Mouse (Mus musculus): ENCODE data around the gene Tnfrsf13c. TPM values are rescaled to one million over a fixed set of nuclear protein-coding genes. Genes with fewer than 3 reads are reported as not detected.

Tnfrsf13c gene
- polyA plus RNA-seq, 1 experiment from 2014 or later = not detected

GRCm38 (mm10) chr15:82202086-82202485 is 22.1 kb downstream of the Tnfrsf13c start:
- Histone ChIP-seq H3K9me3 (ENCODE audit: low read depth, low read length) (no peaks in the 10 kb centered on the region), H3K36me3 (ENCODE audit: insufficient read depth) (peaks cover 88% of the 10 kb centered on the region), H3K4me2 (no peak overlapping the region), H3K4me3 (ENCODE audit: low read depth, low read length) (no peak overlapping the region), H3K4me1 (ENCODE audit: insufficient read depth) (no peaks in the 10 kb centered on the region), H3K9ac (no peak overlapping the region), H3K27me3 (ENCODE audit: insufficient read depth, low read length) (peaks cover 17% of the 10 kb centered on the region), H3K27ac (ENCODE audit: low read depth) (no peak overlapping the region)
- ATAC-seq (ENCODE audit: insufficient read depth) (no peak), DNase-seq (no peak)
- 91% methylated on average over 6 of the region's 6 CpGs for WGBS
- TF ChIP-seq CTCF (IDR thresholded peaks at IDR 0.05; ENCODE audit: low read depth) = no peak

DNA sequence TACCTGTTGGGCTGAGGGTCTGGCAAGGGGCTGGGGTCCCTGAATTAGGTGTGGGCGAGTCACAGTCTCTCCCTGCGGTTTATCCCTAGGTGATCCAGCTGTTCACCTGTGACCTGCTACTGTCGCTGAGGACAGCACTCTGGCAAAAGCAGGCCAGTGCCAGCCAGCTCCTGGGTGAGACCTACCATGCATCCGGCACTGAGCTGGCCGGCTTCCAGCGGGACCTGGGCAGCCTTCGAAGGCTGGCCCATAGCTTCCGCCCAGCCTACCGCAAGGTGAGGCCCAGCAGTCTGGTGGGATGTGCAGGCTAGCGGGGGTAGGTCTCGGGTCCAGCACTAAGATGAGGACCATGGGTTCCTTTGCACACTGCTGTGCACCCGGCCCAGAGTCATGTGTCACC is 24.6 kb downstream of the Tnfrsf13c start:
- Histone ChIP-seq H3K36me3 (ENCODE audit: insufficient read depth) (peaks cover 96% of the 10 kb centered on the region), H3K4me2 (no peak overlapping the region), H3K27ac (ENCODE audit: low read depth) (no peak overlapping the region), H3K4me1 (ENCODE audit: insufficient read depth) (no peaks in the 10 kb centered on the region), H3K27me3 (ENCODE audit: insufficient read depth, low read length) (no peaks in the 10 kb centered on the region), H3K9ac (no peak overlapping the region), H3K9me3 (ENCODE audit: low read depth, low read length) (no peaks in the 10 kb centered on the region), H3K4me3 (ENCODE audit: low read depth, low read length) (no peak overlapping the region)
- TF ChIP-seq CTCF (IDR thresholded peaks at IDR 0.05; ENCODE audit: low read depth) = no peak
- 87% methylated on average over 12 of the region's 12 CpGs for WGBS
- DNase-seq = no peak
- no peak for ATAC-seq (ENCODE audit: insufficient read depth)

DNA sequence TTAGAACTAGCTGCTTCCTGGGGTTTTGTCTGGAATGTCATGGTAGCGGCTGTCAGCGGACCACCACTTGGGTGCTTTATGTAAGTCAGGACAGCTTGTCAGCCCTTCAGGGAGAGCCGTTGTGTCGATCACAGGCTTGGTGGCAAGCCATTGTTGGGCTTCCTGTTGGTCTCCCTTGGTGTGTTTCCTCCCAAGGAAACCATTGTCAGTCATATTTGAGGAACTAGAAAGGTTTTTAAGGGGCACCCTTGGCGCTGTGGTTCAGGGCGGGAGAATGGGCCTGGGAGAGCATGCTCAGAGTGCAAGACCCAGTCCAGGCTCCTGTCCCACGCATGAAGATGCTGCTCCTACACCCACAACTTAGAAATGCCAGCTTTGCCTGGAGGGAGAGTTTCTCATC is 25.8 kb downstream of the Tnfrsf13c start:
- H3K4me1 ChIP-seq (ENCODE audit: insufficient read depth) = no peaks in the 10 kb centered on the region
- ATAC-seq (ENCODE audit: insufficient read depth) (no peak), DNase-seq (no peak)
- TF ChIP-seq CTCF (IDR thresholded peaks at IDR 0.05; ENCODE audit: low read depth) = no peak
- WGBS = 91% methylated on average over 7 of the region's 7 CpGs
- no peak overlapping the region for H3K4me3 ChIP-seq (ENCODE audit: low read depth, low read length)
- no peaks in the 10 kb centered on the region for H3K27me3 ChIP-seq (ENCODE audit: insufficient read depth, low read length)
- H3K4me2 ChIP-seq = no peak overlapping the region
- H3K9ac ChIP-seq = no peak overlapping the region
- no peaks in the 10 kb centered on the region for H3K9me3 ChIP-seq (ENCODE audit: low read depth, low read length)
- H3K36me3 ChIP-seq (ENCODE audit: insufficient read depth) = peaks cover 96% of the 10 kb centered on the region
- no peak overlapping the region for H3K27ac ChIP-seq (ENCODE audit: low read depth)

GRCm38 (mm10) chr15:82197937-82198336 is 26.2 kb downstream of the Tnfrsf13c start:
- no peak for TF ChIP-seq CTCF (IDR thresholded peaks at IDR 0.05; ENCODE audit: low read depth)
- H3K4me1 ChIP-seq (ENCODE audit: insufficient read depth) = no peaks in the 10 kb centered on the region
- no peak for ATAC-seq (ENCODE audit: insufficient read depth)

GRCm38 (mm10) chr15:82197246-82197750 is 26.9 kb downstream of the Tnfrsf13c start:
- 94% methylated on average over 10 of the region's 10 CpGs for WGBS
- no peak overlapping the region for H3K27ac ChIP-seq (ENCODE audit: low read depth)
- H3K9ac ChIP-seq = no peak overlapping the region
- no peaks in the 10 kb centered on the region for H3K27me3 ChIP-seq (ENCODE audit: insufficient read depth, low read length)
- no peak overlapping the region for H3K4me3 ChIP-seq (ENCODE audit: low read depth, low read length)
- TF ChIP-seq CTCF (IDR thresholded peaks at IDR 0.05; ENCODE audit: low read depth) = no peak
- H3K4me2 ChIP-seq = no peak overlapping the region
- no peak for DNase-seq
- no peaks in the 10 kb centered on the region for H3K4me1 ChIP-seq (ENCODE audit: insufficient read depth)
- H3K36me3 ChIP-seq (ENCODE audit: insufficient read depth) = peaks cover 97% of the 10 kb centered on the region
- no peak for ATAC-seq (ENCODE audit: insufficient read depth)
- H3K9me3 ChIP-seq (ENCODE audit: low read depth, low read length) = no peaks in the 10 kb centered on the region

More at GRCm38 (mm10) chr15:82197937-82198336, 26.2 kb downstream of the Tnfrsf13c start:
- no peak overlapping the region for H3K4me2 ChIP-seq
- WGBS = 91% methylated on average over 11 of the region's 11 CpGs
- no peak overlapping the region for H3K9ac ChIP-seq
- no peak overlapping the region for H3K27ac ChIP-seq (ENCODE audit: low read depth)
- peaks cover 96% of the 10 kb centered on the region for H3K36me3 ChIP-seq (ENCODE audit: insufficient read depth)
- H3K9me3 ChIP-seq (ENCODE audit: low read depth, low read length) = no peaks in the 10 kb centered on the region
- no peak for DNase-seq
- no peaks in the 10 kb centered on the region for H3K27me3 ChIP-seq (ENCODE audit: insufficient read depth, low read length)
- H3K4me3 ChIP-seq (ENCODE audit: low read depth, low read length) = no peak overlapping the region

DNA sequence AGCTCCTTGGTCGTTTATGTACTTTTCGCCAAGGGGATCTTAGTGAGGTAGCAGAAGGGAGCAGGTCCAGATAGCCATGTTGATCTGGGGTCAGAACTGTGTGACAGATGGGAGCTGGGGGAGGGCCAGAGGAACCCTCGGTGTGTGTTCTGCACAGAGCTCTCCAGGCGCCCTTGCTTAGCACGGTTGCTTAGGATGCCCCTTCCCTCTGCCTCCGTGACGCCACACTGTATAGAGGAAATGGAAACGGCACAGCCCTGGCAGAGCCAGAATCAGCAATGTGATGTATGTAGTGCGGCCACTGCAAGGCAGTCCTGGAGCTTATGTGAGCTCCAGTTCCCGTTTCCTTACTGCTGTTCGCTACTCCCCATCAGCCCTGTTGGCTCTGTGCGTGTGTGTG is 27.9 kb downstream of the Tnfrsf13c start:
- WGBS = 78% methylated on average over 12 of the region's 12 CpGs

GRCm38 (mm10) chr15:82192617-82193016 is 31.6 kb downstream of the Tnfrsf13c start:
- 82% methylated on average over 8 of the region's 8 CpGs for WGBS

More for the DNA sequence above, 27.9 kb downstream of the Tnfrsf13c start:
- peaks cover 98% of the 10 kb centered on the region for H3K36me3 ChIP-seq (ENCODE audit: insufficient read depth)
- DNase-seq = no peak
- no peak overlapping the region for H3K27ac ChIP-seq (ENCODE audit: low read depth)
- H3K4me3 ChIP-seq (ENCODE audit: low read depth, low read length) = no peak overlapping the region
- ATAC-seq (ENCODE audit: insufficient read depth) = no peak
- H3K4me1 ChIP-seq (ENCODE audit: insufficient read depth) = no peaks in the 10 kb centered on the region
- no peak for TF ChIP-seq CTCF (IDR thresholded peaks at IDR 0.05; ENCODE audit: low read depth)
- no peaks in the 10 kb centered on the region for H3K9me3 ChIP-seq (ENCODE audit: low read depth, low read length)
- H3K27me3 ChIP-seq (ENCODE audit: insufficient read depth, low read length) = no peaks in the 10 kb centered on the region
- no peak overlapping the region for H3K4me2 ChIP-seq
- no peak overlapping the region for H3K9ac ChIP-seq

More at GRCm38 (mm10) chr15:82192617-82193016, 31.6 kb downstream of the Tnfrsf13c start:
- DNase-seq = no peak
- Histone ChIP-seq H3K27ac (ENCODE audit: low read depth) (no peak overlapping the region), H3K27me3 (ENCODE audit: insufficient read depth, low read length) (no peaks in the 10 kb centered on the region), H3K36me3 (ENCODE audit: insufficient read depth) (peaks cover 97% of the 10 kb centered on the region), H3K9me3 (ENCODE audit: low read depth, low read length) (no peaks in the 10 kb centered on the region), H3K9ac (no peak overlapping the region), H3K4me2 (no peak overlapping the region), H3K4me1 (ENCODE audit: insufficient read depth) (no peaks in the 10 kb centered on the region), H3K4me3 (ENCODE audit: low read depth, low read length) (no peak overlapping the region)
- ATAC-seq (ENCODE audit: insufficient read depth) = no peak
- TF ChIP-seq CTCF (IDR thresholded peaks at IDR 0.05; ENCODE audit: low read depth) = no peak

Measured in lung, embryonic 14.5 days (tissue).